Mouse (Mus musculus): ENCODE measurements around the gene Capn8.

Gene Capn8

DNA sequence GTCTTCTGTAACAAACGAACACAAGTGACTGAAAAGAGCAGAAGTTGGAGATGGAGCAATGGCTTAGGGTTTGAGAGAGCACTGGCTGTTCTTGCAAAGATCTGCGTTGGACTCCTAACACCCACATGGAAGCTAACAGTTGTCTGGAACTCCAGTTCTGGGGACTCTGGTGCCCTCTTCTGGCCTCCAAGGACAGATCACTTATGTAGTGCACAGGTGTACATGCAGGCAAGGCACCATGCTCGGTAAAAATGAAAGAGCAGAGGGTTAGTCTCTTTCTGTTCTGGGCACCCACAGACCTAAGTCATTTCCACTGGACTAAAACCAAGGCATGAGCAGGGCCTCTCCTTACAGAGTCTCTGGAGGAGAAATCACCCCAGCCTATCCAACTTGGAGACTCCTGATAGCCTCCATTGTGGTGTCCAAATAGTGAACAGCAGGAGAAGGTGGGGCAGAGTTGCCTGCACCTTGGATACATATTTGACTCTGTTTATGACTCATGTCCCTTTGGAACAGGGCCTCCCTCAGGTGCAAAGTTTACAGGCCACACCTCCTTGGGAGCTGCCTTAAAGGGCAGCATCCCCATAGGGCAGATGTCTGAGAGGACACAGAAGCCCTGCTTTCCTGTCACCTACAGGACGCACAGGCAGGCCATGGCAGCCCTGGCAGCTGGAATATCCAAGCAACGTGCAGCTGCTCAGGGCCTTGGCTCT, at the start of gene Capn8:
Capn8 (plus strand) TSS at position 600 of the 713 bp plus-strand sequence.
- in situ Hi-C loops (cut with MboI): no loop called here

DNA sequence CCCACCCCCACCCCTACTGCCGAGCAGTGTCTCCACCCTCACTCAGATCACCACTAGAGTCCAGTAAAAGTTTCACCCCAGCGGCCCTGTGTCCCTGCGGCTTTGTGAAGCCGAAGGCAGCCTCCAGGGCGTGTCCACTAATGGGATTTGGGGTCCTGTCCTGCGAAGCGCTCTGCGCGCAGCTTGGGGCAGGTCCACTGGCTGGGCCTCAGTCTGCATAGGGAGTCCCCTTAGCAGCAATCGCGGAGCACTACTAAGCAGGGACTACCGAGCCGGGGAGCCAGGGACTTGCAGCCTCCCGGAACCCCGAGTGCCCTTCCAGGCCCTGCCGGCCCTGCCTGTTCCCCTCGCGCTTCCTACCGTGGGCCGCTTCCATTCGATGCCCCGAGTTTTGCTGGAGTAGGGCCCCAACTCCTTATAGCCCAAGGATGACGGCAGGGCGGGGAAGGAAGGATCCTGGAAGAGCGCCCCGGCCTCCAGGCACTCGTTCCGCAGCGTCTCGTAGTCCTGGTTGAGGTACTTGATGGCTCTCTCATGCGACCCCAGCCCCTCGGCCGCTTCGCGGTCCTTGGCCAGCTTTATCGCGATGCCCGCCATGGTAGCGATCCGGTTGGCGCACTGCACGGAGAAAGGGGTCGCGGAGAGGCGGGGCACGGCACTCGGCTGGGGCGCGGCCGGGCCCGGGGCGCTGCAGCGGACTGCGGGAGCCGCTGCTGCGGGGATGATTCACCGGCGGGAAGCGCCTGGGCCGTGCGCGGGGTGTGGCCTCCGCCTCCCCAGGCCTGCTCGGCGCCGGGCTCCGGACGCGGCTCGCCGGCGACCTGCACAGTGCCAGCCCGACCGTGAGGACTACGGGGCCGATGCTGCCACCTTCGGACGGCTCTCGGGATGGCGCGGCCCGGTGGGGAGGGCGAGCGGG, 47.8 kb upstream of the Capn8 start, which contains the start of gene Capn2:
Capn2 (minus strand) TSS at position 851 of the 919 bp plus-strand sequence.
- in situ Hi-C loops (cut with MboI): no loop called here

DNA sequence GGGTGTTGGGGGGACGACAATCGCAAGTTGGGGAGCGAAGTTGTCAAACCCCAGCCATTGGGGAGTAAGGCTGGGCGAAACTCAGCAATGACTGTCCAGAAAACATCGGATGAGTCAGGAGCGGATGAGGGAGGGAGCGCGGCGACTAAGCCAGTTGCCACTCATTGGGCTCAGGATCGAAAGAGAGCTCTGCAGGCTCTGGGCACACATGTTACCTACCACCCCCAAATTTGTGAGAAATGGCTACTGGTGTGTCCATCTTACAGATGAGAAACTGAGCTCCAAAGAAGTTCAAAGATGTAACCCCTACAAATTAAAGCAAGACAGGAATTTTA, 47.2 kb upstream of the Capn8 start:
- in situ Hi-C loops (cut with MboI): no loop called here

DNA sequence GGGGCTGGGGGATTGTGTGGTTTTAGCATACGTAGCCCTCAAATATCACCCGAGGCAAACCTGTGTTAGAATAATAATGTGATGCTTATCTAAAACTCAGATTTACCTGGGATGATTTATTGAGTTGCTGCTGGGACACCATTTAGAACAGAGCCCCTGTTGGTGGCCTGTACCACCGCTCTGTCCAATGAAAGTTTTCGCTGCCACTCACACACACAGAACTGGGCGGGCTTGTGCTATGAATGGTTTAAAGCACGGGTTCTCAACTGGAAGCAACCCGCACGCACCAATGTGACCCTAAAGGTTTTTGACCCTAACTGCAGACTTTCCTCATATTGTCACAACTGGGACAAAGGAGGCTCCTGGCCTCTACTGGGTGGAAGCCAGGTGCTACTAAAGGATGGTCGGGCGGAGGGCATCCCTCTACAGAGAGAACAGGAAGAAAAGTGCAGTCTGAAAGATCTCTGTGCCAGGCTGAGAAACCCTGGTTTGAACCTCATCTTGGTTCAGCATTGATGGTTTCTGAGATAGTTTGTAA, 46.6 kb upstream of the Capn8 start:
- in situ Hi-C loops (cut with MboI): no loop called here

DNA sequence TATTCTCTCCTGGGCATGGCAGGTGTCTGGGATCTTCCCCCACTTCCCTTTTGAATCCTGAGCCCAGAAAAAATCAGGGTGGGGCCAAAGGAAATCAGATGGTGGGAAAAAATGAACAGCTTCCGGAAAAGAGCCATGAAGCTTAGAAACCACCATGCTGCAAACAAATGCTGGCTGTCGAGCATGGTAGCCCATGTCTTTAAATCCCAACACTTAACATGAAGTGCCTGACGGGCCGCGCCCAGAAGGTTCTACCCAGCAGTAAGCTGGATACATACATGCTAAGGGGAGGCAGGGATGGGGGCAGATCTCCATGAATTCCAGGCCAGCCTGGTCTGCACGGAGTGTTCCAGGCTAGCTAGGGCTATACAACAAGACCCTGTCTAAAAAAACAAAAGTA, 46.0 kb upstream of the Capn8 start:
- in situ Hi-C loops (cut with MboI): no loop called here

DNA sequence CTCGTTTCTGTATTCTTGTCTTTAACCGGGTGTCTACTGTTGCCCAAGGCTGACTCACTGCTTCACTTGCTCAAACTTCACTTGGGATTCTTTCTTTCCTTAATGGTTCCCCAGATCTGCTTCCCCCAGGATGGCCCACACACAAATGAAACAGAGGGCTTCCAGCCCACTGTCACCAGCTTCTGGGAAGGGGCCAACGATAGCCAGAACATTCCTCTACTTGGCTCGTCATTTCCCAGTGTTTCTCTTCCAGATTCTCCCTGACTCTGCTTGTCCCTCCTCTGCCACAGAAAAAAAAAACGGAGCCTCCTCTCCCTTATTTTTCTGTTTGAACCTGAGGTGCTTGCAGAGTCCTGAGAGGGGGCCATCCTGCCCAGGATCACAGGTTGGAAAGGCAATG, 45.5 kb upstream of the Capn8 start:
- in situ Hi-C loops (cut with MboI): no loop called here

DNA sequence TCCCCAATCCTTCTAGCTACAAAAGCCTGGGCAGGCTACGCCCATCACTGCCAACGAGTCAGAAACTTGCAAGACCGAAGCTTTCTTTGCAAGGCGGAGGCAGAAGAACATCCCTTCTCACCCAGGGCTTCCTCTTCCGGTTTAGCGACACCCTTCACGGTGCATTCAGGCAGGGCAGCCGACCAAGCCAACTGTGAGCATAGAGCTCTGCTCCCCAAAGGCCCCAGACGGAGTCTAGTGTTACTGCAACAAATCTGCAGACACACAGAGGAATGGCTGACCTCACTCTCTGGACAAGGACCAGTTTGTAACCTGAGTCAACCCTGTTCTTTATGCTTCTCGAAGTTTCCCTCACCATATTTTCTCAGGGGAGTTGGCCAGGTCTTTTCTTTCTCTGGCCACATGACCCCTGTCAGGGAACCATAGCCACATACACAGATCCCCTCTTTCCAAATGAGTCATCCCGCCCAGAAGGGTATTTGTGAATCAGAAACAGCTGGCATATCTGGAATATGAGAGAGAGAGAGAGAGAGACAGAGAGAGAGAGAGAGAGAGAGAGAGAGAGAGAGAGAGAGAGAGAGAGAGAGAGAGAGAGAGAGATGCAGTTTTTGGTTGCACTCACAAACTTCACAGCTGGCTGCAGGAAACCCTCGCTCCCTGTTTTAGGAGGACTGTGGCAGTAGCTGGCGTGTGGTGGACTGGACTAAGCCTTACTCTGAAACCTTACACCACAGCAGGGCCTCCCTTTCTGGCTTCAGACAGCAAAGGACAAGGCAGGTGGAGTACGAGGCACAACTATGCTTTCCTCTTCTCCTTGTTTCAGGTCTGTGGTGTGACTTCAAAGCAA, 44.5 kb upstream of the Capn8 start:
- in situ Hi-C loops (cut with MboI): no loop called here

DNA sequence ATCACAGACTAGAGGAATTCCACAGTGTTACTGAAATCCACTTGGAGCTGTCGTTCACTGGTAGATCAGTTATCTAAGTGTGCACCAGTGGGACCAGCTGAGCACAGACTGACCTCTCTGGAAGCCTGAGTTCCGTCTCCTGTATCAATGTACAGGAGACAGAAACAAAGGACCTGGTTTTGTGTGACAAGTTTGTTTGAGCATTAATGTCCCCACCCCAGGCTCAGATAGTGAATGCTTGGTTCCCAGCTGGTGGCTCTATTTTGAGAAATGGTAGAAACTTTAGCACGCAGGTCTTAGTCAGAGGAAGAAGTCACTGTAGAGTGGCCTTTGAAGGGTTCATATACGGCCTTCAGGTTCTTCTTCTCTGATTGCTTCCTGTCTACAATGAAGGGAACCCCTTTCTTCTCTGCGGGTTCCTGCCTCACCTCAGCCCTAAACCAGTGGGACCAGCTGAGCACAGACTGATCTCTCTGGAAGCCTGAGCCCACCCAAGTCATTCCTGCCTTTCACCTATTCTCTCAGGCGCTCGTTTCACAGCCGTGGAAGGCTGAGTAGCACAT, 43.8 kb upstream of the Capn8 start:
- in situ Hi-C loops (cut with MboI): no loop called here

DNA sequence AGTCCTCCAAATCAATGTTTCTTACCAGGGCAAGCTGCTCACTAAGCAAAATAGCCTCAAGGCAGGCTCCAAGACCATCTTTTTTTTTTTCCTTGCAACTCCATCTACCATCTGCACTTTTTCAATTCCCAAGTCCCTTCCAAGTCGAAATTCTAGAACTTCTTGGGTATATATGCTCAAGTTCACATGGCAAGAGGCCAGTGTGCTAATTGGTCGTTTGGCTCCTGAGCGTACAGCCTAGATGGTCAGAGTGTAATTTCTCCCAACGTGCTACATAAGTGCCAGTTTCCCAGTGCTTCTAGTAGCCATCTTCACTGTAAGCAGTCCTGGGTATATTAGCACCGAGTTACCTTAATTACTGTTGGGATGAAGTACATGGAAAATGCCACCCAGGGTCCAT, 41.8 kb upstream of the Capn8 start:
- in situ Hi-C loops (cut with MboI): no loop called here

DNA sequence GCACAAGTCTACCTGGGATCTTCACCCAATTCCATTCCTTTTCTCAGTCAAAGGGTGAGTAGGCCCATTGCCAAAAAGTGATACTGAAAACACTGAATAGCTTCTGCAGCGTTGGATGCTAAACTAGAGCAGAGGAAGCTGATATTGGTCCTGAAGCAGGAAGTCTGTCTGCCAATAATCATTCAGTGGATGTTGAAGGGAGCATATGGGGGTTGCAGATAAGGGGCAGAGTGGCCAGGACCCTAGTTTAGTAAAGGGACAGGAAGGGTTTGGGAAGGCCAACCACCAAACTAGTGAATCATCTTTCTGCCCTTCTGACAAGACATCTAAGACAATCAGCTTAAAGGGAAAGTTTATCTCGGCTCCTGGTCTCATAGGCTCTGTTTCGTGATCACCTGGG, 41.1 kb upstream of the Capn8 start:
- in situ Hi-C loops (cut with MboI): no loop called here

DNA sequence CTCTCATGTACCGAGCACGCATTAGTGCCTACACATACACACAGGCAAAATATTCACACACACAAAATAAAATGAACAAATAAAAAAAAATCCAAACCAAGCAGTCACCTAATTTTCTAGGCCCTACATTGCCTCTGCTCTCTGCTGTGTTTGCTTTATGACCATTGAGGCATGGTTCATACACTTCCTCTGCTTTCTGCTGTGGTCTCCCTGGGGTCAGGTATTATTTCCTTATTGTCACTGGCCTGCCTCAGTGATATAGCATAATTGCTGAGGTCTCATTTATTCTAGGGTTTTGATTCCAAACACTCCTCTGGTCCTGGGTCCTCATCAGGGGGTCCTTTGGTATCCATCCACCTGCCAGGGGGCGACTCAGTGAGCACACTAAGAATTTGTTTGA, 39.2 kb upstream of the Capn8 start:
- in situ Hi-C loops (cut with MboI): loop anchor here (25.0 kb wide), 1 partner anchor 388 kb away; no protein-coding TSS in a partner anchor

DNA sequence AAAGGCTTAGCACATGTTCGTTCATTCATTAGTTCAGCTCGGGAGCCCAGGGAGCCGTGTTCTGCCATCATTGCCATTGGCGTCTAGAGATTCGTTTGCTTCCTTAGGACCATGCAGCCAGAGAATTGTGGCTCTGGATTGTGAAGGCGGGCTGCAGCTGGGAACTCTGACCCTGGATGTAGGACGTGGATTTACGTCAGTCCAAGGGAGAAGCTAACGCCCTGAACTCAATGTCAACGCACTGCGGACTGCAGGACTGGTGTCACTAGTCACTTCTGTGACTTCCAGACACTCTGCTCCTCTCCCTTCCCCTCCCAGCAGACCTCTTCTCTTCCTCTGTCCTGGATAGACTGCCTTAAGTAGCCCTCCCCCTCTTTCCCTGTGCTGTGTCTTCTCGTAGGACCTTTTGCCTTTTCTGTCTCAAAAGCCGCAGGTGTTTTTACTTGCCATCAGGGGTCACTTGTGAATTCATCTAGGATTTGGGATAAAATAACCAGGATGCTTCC, 37.5 kb upstream of the Capn8 start:
- in situ Hi-C loops (cut with MboI): loop anchor here (25.0 kb wide), 1 partner anchor 390 kb away; no protein-coding TSS in a partner anchor

DNA sequence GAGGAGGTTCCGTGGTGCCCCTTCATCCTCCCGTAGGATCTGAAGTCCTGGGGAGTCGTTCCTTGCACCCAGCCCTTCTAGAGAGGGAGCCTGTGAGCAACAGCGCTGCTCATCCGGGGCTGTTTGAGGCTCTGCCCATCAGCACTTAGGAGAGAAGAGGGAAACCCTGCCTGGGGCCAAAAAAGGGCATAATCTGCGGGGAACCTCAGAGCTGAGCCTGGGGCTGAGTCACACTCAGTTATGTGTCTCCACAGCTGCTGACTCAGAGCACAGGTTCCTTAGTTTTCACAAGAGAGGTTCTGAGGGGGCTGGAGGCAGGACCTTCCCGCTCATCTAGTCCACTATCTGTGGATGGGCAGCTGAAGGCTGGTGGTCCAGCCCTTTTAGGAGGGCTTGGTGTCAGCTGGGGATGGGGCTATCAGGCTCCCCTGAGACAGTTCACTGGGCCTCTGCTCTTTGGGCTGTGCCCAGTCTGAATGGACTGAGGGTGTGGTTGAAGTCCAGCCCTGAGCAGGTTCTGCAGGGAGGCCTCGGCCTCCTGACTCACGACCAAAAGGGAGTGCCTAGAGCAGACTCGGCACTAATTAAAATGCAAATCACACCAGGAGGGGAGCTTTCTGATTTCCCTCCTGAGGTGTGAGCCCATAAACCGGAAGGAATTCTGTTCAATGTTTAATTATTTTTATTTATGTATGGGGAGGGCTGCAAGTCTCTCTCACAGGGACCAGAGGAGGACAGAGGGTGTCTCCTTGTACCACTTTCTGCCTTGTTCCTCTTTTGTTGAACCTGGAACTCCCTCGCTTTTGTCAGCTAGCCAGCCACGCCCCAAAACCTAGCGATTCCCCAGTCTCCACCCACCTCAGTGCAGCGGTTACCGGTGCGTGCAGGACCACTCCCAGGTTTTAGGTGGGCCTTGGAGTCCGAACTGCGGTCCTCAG, 36.6 kb upstream of the Capn8 start:
- in situ Hi-C loops (cut with MboI): loop anchor here (25.0 kb wide), 1 partner anchor 391 kb away; no protein-coding TSS in a partner anchor

DNA sequence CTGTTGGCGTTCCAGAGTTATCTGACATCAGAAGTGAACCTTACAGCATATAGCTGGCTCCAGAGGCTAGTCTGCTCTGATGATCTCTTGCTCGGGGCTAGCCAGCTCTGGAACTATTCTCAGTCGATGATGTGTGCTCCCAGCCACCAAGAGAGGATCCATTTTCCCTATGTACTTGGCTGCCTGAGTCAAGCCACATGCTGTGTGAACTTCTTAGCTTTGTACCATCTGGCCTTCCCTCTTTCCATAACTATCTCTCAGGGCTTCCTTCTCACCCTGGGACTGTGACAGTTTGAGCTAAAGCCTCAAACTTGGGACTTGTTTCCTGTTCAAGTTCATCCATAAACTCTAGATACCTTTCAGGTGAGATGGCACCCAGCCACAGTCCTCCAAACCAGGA, 31.2 kb upstream of the Capn8 start:
- in situ Hi-C loops (cut with MboI): loop anchor here (10.0 to 25.0 kb wide), 2 partner anchors 159 to 396 kb away; no protein-coding TSS in a partner anchor

DNA sequence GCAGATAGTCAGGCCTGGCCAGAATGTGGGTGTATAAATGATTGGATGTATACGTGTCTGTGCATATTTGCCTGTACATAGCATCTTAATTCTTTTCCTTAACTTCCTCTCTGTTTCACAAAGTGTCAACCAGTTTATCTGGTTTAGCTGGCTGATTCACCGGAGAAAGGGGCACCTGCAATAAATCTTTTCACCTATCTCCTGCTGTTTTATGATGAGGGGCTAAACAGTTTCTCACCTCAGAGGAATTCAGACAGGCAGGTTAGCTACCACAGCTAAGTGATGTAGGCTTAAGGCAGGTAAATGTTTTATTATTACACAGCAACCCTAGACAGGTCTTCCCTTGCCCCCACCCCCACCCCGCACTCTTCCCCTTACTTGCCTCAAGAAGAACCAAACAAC, 29.7 kb upstream of the Capn8 start:
- in situ Hi-C loops (cut with MboI): loop anchor here (10.0 to 25.0 kb wide), 2 partner anchors 160 to 398 kb away; no protein-coding TSS in a partner anchor

DNA sequence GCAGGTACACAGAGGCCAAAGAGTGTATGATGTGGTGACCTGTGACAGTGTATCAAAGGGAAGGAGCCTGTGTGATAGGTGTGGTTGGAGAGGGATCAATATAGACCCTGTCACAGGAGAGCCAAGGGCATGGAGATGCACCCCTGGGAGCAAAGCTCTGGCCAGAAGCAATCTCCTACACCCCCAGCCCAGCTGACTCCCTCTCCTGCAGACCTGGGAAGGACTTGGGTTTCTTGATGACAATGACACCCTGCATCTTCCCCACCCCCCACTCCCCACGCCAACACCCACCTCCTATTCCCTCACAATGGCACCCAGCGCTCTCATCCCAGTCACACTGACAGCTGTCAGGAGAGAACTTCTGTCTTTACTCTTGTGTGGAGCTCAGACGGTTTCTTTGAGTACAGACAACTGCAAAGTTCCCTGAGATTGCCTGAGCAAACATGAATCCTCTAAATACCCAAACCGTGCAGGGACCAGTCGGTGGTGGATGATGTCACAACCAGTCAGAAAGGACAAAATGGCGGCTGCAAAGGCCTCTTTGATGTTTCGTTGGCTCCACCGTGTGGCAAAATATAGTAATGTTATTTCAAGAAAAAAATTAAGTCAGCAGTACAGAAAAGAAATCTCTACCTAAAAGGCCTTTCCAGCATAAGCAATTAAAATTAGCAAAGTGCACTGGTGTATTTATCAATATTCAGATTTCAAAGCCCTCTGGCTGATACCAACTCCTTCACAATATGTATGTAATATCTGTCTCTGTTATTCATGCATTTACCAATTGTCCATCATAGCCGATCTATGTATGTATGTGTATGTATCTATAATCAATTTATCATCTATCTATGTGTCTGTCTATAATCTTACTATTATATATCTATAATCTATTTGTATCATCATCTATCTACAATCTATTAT, 25.5 kb upstream of the Capn8 start:
- in situ Hi-C loops (cut with MboI): loop anchor here (10.0 to 25.0 kb wide), 2 partner anchors 164 to 402 kb away; no protein-coding TSS in a partner anchor

DNA sequence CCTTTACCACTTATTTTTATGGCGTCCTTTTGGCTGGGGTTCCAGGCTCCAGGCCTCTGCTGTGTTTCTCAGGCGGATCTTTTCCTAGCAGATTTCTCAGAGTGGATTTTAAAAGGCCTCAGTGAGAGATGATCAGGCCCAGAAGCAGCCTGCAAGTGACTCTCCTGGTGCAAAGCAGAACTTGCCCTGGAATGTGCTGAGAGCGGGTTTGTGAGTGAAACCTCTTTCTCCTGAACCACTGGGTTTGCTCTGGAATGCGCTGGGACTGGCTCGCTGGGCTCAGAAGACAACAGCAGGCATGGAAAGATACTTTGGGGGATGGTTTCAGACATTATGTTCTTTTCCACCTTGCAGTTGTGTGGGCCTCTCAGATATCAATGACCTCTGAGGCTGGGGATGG, 22.7 kb upstream of the Capn8 start:
- in situ Hi-C loops (cut with MboI): loop anchor here (25.0 kb wide), 1 partner anchor 405 kb away; no protein-coding TSS in a partner anchor

DNA sequence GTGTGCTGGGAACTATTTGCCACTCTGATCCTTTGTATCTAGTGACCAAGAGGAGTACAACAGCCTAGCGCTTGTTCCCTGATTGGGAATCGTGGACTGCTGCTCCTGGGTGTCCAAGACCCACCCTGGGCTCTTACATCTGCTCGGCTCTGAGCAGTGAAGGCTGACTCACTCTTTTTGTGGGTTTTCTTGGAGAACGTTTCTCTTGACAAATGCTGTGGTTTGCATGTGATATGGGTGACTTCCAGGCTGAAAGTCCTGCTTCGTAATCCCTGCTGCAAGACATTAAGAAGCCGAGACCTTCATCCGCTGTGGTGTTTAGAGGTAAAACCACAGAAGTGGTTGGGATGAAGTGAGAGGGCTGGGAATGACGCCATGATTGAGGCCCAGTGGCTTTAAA, 21.7 kb upstream of the Capn8 start:
- in situ Hi-C loops (cut with MboI): loop anchor here (25.0 kb wide), 1 partner anchor 406 kb away; no protein-coding TSS in a partner anchor
